Mouse (Mus musculus): ENCODE data around the gene Rab5c. TPM values are rescaled to one million over a fixed set of nuclear protein-coding genes. Genes with fewer than 3 reads are reported as not detected.

Rab5c gene
- total and polyA plus RNA-seq, 3 experiments: 121 to 156 (median 150) TPM

- no peak for DNase-seq (ENCODE audit: extremely low read depth)
- TF ChIP-seq TCF12 (IDR thresholded peaks at IDR 0.05; ENCODE audit: low read depth, low read length): no peak
- no peak for TF ChIP-seq EP300 (IDR thresholded peaks at IDR 0.05; ENCODE audit: low read length)
- TF ChIP-seq ZNF384 (IDR thresholded peaks at IDR 0.05; ENCODE audit: low read depth, low read length): no peak
- no peak for TF ChIP-seq ETS1 (conservative IDR thresholded peaks at IDR 0.05; ENCODE audit: low read depth, low read length)
- no peak for TF ChIP-seq MXI1 (IDR thresholded peaks at IDR 0.05; ENCODE audit: low read depth, low read length)
- TF ChIP-seq IRF4 (IDR thresholded peaks at IDR 0.05; ENCODE audit: low read depth, low read length): no peak
- no peak for TF ChIP-seq GABPA (IDR thresholded peaks at IDR 0.05; ENCODE audit: insufficient replicate concordance, low read depth, low read length)
- TF ChIP-seq ELF1 (IDR thresholded peaks at IDR 0.05; ENCODE audit: low read depth, low read length): no peak
- no peak for TF ChIP-seq CHD2 (IDR thresholded peaks at IDR 0.05; ENCODE audit: low read length)
- no peak for TF ChIP-seq E2F4 (IDR thresholded peaks at IDR 0.05; ENCODE audit: insufficient replicate concordance, low read depth, low read length)
- TF ChIP-seq ZMIZ1 (IDR thresholded peaks at IDR 0.05; ENCODE audit: low read depth, low read length): no peak
- TF ChIP-seq ZC3H11A (IDR thresholded peaks at IDR 0.05; ENCODE audit: low read depth, low read length): no peak
- no peak for TF ChIP-seq RAD21 (IDR thresholded peaks at IDR 0.05; ENCODE audit: low read depth, low read length)
- TF ChIP-seq PAX5 (IDR thresholded peaks at IDR 0.05; ENCODE audit: low read length): no peak
- no peak for TF ChIP-seq ZKSCAN1 (IDR thresholded peaks at IDR 0.05; ENCODE audit: borderline replicate concordance, low read depth, low read length)
- no peak for TF ChIP-seq UBTF (IDR thresholded peaks at IDR 0.05; ENCODE audit: low read depth, low read length)
- no peak for TF ChIP-seq MAFK (IDR thresholded peaks at IDR 0.05; ENCODE audit: insufficient replicate concordance, low read length)
- TF ChIP-seq JUND (conservative IDR thresholded peaks at IDR 0.05; ENCODE audit: low read depth, low read length): no peak
- no peak for TF ChIP-seq CTCF (conservative IDR thresholded peaks at IDR 0.05 in 1 of 2, IDR thresholded peaks at IDR 0.05 in 1 of 2; ENCODE audit: low read depth in 2 of 2, low read length in 2 of 2)
- TF ChIP-seq MEF2A (IDR thresholded peaks at IDR 0.05; ENCODE audit: borderline replicate concordance, low read depth, low read length): no peak
- in situ Hi-C loops (cut with MboI; ENCODE audit: low pct_ligation_motif_present, low pct_unique_long_range_greater_than_20kb, low sequenced_read_pairs) (no loop called here), dilution Hi-C loops (cut with MboI; ENCODE audit: extremely low pct_ligation_motif_present, extremely low pct_unique_long_range_greater_than_20kb, low sequenced_read_pairs) (no loop called here)
- no peaks in the 10 kb centered on the region for H3K9me3 ChIP-seq (replicated peaks; ENCODE audit: low read length)
- H3K4me1 ChIP-seq (ENCODE audit: control insufficient read depth in 1 of 2, insufficient read depth in 2 of 2): peaks cover 13 to 72% of the 10 kb centered on the region in 2 experiments
- no peak overlapping the region for H3K4me2 ChIP-seq (ENCODE audit: insufficient read depth, low read depth, poor library complexity, severe bottlenecking)
- H3K4me3 ChIP-seq (replicated peaks in 1 of 3; ENCODE audit: low read depth in 2 of 3, low read length in 2 of 3, poor library complexity in 1 of 3): no peak overlapping the region
- H3K79me2 ChIP-seq (replicated peaks; ENCODE audit: control insufficient read depth, extremely low read depth, insufficient read depth, poor library complexity, severe bottlenecking): no peaks in the 10 kb centered on the region
- H3K36me3 ChIP-seq (replicated peaks in 1 of 2; ENCODE audit: control insufficient read depth in 1 of 2, insufficient read depth in 1 of 2, low read length in 1 of 2): no peaks in the 10 kb centered on the region
- H3K9ac ChIP-seq (ENCODE audit: insufficient read depth, low read depth): no peak overlapping the region
- H3K27me3 ChIP-seq (replicated peaks): no peaks in the 10 kb centered on the region
- no peak overlapping the region for H3K27ac ChIP-seq (ENCODE audit: insufficient read depth, low read depth)
These were observed 55.5 kb downstream of the Rab5c start for GRCm38 (mm10) chr11:100682526-100682925.

- Histone ChIP-seq H3K4me2 (ENCODE audit: insufficient read depth, low read depth, poor library complexity, severe bottlenecking) (no peak overlapping the region), H3K9me3 (replicated peaks; ENCODE audit: low read length) (no peaks in the 10 kb centered on the region), H3K4me3 (replicated peaks in 1 of 3; ENCODE audit: low read depth in 2 of 3, low read length in 2 of 3, poor library complexity in 1 of 3) (no peak overlapping the region), H3K27me3 (replicated peaks) (no peaks in the 10 kb centered on the region), H3K9ac (ENCODE audit: insufficient read depth, low read depth) (no peak overlapping the region), H3K27ac (ENCODE audit: insufficient read depth, low read depth) (no peak overlapping the region), H3K36me3 (replicated peaks in 1 of 2; ENCODE audit: control insufficient read depth in 1 of 2, insufficient read depth in 1 of 2, low read length in 1 of 2) (no peaks in the 10 kb centered on the region), H3K79me2 (replicated peaks; ENCODE audit: control insufficient read depth, extremely low read depth, insufficient read depth, poor library complexity, severe bottlenecking) (no peaks in the 10 kb centered on the region), H3K4me1 (ENCODE audit: control insufficient read depth in 1 of 2, insufficient read depth in 2 of 2) (peaks cover 13 to 73% of the 10 kb centered on the region in 2 experiments)
- dilution Hi-C loops (cut with MboI; ENCODE audit: extremely low pct_ligation_motif_present, extremely low pct_unique_long_range_greater_than_20kb, low sequenced_read_pairs): no loop called here
- DNase-seq (ENCODE audit: extremely low read depth): no peak
- TF ChIP-seq ZNF384 (IDR thresholded peaks at IDR 0.05; ENCODE audit: low read depth, low read length) (no peak), CTCF (conservative IDR thresholded peaks at IDR 0.05 in 1 of 2, IDR thresholded peaks at IDR 0.05 in 1 of 2; ENCODE audit: low read depth in 2 of 2, low read length in 2 of 2) (no peak), EP300 (IDR thresholded peaks at IDR 0.05; ENCODE audit: low read length) (no peak), NRF1 (IDR thresholded peaks at IDR 0.05; ENCODE audit: low read depth, low read length) (no peak), CHD2 (IDR thresholded peaks at IDR 0.05; ENCODE audit: low read length) (no peak), MAZ (IDR thresholded peaks at IDR 0.05; ENCODE audit: low read depth, low read length) (no peak), SMC3 (IDR thresholded peaks at IDR 0.05; ENCODE audit: low read depth, low read length) (no peak), TCF12 (IDR thresholded peaks at IDR 0.05; ENCODE audit: low read depth, low read length) (no peak), JUND (conservative IDR thresholded peaks at IDR 0.05; ENCODE audit: low read depth, low read length) (no peak), BHLHE40 (IDR thresholded peaks at IDR 0.05; ENCODE audit: low read depth, low read length) (no peak), GABPA (IDR thresholded peaks at IDR 0.05; ENCODE audit: insufficient replicate concordance, low read depth, low read length) (no peak), HCFC1 (IDR thresholded peaks at IDR 0.05; ENCODE audit: low read depth, low read length) (no peak), TBP (conservative IDR thresholded peaks at IDR 0.05; ENCODE audit: low read depth, low read length) (no peak), ZMIZ1 (IDR thresholded peaks at IDR 0.05; ENCODE audit: low read depth, low read length) (no peak), POLR2AphosphoS2 (IDR thresholded peaks at IDR 0.05; ENCODE audit: low read depth, low read length) (no peak), USF1 (IDR thresholded peaks at IDR 0.05; ENCODE audit: low read depth, low read length) (no peak), MEF2A (IDR thresholded peaks at IDR 0.05; ENCODE audit: borderline replicate concordance, low read depth, low read length) (no peak), NELFE (IDR thresholded peaks at IDR 0.05; ENCODE audit: low read depth, low read length) (no peak), MXI1 (IDR thresholded peaks at IDR 0.05; ENCODE audit: low read depth, low read length) (no peak)
- in situ Hi-C loops (cut with MboI; ENCODE audit: low pct_ligation_motif_present, low pct_unique_long_range_greater_than_20kb, low sequenced_read_pairs): no loop called here
These were observed 56.2 kb downstream of the Rab5c start for GRCm38 (mm10) chr11:100681826-100682225.
